Mouse (Mus musculus) stomach, postnatal 0 days (tissue): ENCODE data around the gene Esrrg.

Experiments
- CTCF ChIP-seq: IDR thresholded peaks from 2 replicates; pipeline ENCODE4 v1.5.1; 2016; ENCODE audit warnings: antibody characterized with exemption, low read depth, mild to moderate bottlenecking, moderate library complexity
- EP300 ChIP-seq: optimal IDR thresholded peaks from 2 replicates; pipeline ENCODE3; 2016; ENCODE audit warnings: antibody characterized with exemption

- TF ChIP-seq CTCF (no peak), EP300 (no peak)
These were observed 68.0 kb downstream of the Esrrg start for GRCm38 (mm10) chr1:187676626-187677025.
